Mouse (Mus musculus) small intestine, adult 2 months (tissue): Measurements from ENCODE around the gene Lsm2. TPM values are rescaled to one million over a fixed set of nuclear protein-coding genes. Genes with fewer than 3 reads are reported as not detected.

ENCODE experiments used
- H3K27ac ChIP-seq: fragments of 200-500 bp; 2 replicates; pipeline ENCODE4 v1.5.1; 2012; ENCODE audit warnings: low read depth, low read length, control low read depth, inconsistent platforms; ENCODE audit not compliant: insufficient read depth
- H3K27me3 ChIP-seq: fragments of 200-500 bp; 2 replicates; pipeline ENCODE4 v1.6.1; 2012; ENCODE audit warnings: mild to moderate bottlenecking, moderate library complexity, low read length, inconsistent platforms; ENCODE audit not compliant: control insufficient read depth, insufficient read depth
- H3K36me3 ChIP-seq: fragments of 200-500 bp; 2 replicates; pipeline ENCODE4 v1.6.1; 2012; ENCODE audit warnings: mild to moderate bottlenecking, low read length, control low read depth, inconsistent platforms; ENCODE audit not compliant: control insufficient read depth, insufficient read depth
- H3K4me1 ChIP-seq: fragments of 200-500 bp; 2 replicates; pipeline ENCODE4 v1.6.1; 2012; ENCODE audit warnings: low read length, inconsistent platforms, mixed read lengths; ENCODE audit not compliant: control insufficient read depth, insufficient read depth, insufficient read length
- H3K4me3 ChIP-seq: fragments of 200-500 bp; 2 replicates; pipeline ENCODE4 v1.5.1; 2012; ENCODE audit warnings: low read depth, mild to moderate bottlenecking, control low read depth, inconsistent platforms, low read length, moderate library complexity
- CTCF ChIP-seq: fragments of 200-500 bp; IDR thresholded peaks from 2 replicates; pipeline ENCODE4 v1.5.1; 2012; ENCODE audit warnings: low read depth, mild to moderate bottlenecking, control low read depth, inconsistent platforms, low read length, moderate library complexity, mixed read lengths; ENCODE audit not compliant: insufficient replicate concordance, insufficient read length; ENCODE audit errors: extremely low read depth
- POLR2A ChIP-seq: fragments of 200-500 bp; IDR thresholded peaks from 2 replicates; pipeline ENCODE4 v1.6.1; 2012; ENCODE audit warnings: low read depth, mild to moderate bottlenecking, control low read depth, inconsistent platforms, low read length, moderate library complexity
- WGBS: fragments of 180-500 bp; shearing (Covaris S2); methylation state at CpG from one replicate; pipeline ENCODE4 v1.1.7; 2018; 5-methylcytosine and 5-hydroxymethylcytosine counted together
- polyA plus RNA-seq: library from polyadenylated mRNA; depleted of rRNA; stranded (reverse); fragments of >200 nt; gene quantifications from 2 replicates; pipeline ENCODE4 v1.2.3, GENCODE M21; 2012

Gene Lsm2
- polyA plus RNA-seq, 1 experiment = 82.1 TPM

DNA sequence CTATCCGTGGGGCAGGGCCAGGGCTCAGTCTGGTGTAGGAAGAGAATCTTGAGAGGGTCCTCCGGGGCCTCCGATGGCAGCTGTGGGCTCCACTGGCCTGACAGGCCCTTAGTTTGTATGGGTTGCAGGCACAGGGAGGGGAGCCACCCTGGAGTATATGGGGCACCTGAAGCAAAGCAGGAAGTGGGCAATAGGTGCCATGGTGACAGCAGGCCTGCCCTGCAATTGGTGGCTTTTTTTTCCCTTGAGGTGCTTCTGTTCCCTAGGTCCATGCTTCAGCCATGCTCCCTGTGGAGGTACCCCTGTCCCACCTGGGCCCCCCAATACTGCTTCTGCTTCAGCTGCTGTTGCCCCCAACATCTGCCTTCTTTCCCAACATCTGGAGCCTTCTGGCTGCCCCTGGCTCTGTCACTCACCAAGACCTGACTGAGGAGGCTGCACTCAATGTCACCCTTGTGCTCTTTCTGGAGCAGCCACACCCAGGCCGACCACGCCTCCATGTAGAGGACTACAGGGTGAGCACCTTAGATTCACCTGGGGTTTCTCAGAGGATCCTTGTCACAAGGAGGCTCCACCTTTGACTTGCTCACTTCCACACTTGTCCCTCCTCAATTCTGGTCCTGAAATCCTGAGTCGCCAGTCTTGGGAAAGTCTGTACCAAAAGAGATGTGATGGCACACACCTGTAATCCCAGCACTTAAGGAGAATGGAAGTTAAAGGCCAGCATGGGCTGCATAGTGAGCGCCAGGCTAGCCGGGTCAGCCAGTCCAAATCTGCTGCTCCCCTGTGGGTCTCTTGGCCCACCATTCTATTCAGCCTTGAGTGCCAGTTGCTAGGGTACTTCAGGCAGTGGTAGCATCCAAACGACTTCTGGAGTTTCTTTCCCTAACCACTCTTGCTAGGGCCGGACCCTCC is 35.4 kb downstream of the Lsm2 start:
- no peaks in the 10 kb centered on the region for H3K27me3 ChIP-seq
- TF ChIP-seq CTCF (no peak), POLR2A (no peak)
- peaks cover 38% of the 10 kb centered on the region for H3K36me3 ChIP-seq
- 69% methylated on average over 10 of the region's 10 CpGs for WGBS
- peaks cover 26% of the 10 kb centered on the region for H3K4me1 ChIP-seq
- no peak overlapping the region for H3K27ac ChIP-seq
- no peak overlapping the region for H3K4me3 ChIP-seq

DNA sequence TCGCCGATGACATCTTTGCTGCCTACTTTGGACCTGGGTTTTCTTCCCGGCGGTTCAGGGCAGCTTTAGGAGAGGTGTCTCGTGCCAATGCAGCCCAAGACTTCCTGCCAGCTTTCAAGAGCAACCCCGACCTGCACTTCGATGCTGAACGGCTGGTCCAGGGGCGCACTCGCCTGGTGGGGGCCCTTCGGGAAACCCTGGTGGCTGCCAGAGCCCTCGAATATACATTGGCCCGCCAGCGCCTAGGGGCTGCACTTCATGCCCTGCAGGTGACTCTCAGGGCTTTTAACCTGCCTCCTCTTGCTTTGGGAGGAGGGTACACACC is 36.0 kb downstream of the Lsm2 start:
- Histone ChIP-seq H3K27me3 (no peaks in the 10 kb centered on the region), H3K4me1 (peaks cover 29% of the 10 kb centered on the region), H3K27ac (no peak overlapping the region), H3K4me3 (no peak overlapping the region), H3K36me3 (peaks cover 32% of the 10 kb centered on the region)
- TF ChIP-seq POLR2A (no peak), CTCF (no peak)
- WGBS = 80% methylated on average over 14 of the region's 14 CpGs

DNA sequence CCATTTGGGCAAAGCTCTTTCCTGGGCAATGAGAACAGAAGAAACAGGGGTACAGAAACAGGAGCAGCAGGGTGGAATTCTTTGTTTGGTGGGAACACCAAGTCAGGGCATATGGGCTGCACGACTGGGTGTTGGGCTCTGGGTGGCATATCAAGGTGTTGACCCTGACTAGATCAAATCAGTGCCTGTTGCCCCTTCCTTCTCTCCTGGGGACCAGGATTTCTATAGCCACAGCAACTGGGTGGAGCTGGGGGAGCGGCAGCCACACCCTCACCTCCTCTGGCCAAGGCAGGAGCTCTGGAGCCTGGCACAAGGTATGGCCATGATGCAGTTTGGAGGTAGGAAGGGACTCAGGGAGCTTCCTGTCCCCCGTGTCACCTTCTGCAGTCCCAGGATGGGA is 36.5 kb downstream of the Lsm2 start:
- Histone ChIP-seq H3K4me3 (no peak overlapping the region), H3K27ac (no peak overlapping the region), H3K27me3 (no peaks in the 10 kb centered on the region), H3K36me3 (peaks cover 27% of the 10 kb centered on the region), H3K4me1 (peaks cover 31% of the 10 kb centered on the region)
- no peak for TF ChIP-seq POLR2A
- no peak for TF ChIP-seq CTCF
- WGBS = 59% methylated on average over 3 of the region's 3 CpGs

DNA sequence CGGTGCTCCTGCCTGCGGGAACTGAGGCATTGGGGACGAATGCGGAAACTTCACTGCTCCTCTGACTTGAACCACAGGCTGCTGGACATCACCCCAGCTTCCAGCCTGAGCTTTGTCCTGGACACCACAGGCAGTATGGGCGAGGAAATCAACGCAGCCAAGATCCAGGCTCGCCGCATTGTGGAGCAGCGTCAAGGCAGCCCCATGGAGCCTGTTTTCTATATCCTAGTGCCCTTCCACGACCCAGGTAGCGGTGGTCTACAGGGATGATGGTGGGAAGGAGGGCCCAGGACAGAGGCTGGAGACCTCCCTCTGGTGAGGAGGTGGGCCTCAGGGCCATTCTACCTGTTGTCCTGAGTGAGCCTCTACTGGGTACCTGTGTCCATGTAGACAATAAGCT is 38.2 kb downstream of the Lsm2 start:
- TF ChIP-seq POLR2A (no peak), CTCF (no peak)
- no peak overlapping the region for H3K4me3 ChIP-seq
- H3K36me3 ChIP-seq = peaks cover 11% of the 10 kb centered on the region
- 87% methylated on average over 11 of the region's 11 CpGs for WGBS
- no peaks in the 10 kb centered on the region for H3K27me3 ChIP-seq
- H3K4me1 ChIP-seq = peaks cover 46% of the 10 kb centered on the region
- no peak overlapping the region for H3K27ac ChIP-seq

DNA sequence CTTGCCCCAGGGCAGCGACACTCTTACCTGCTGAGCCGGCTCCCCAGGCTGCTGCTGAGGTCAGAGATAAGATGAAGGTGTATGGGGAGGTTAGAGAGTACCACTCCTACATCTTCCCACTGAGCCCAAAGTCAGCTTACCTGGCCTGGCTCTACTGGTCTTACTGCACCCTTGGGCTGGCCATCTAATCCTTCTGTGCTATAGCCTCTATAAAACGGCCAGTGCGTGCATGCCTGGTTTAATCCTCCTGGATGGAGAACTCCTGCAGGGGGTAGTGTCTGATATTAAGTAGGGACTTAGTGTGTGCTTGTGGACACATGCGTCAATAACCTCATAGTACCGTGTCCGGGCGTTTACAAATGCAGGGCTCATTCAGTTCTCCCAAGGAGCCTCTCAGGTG is 38.9 kb downstream of the Lsm2 start:
- peaks cover 46% of the 10 kb centered on the region for H3K4me1 ChIP-seq
- WGBS = 91% methylated on average over 8 of the region's 8 CpGs
- H3K27ac ChIP-seq = no peak overlapping the region

DNA sequence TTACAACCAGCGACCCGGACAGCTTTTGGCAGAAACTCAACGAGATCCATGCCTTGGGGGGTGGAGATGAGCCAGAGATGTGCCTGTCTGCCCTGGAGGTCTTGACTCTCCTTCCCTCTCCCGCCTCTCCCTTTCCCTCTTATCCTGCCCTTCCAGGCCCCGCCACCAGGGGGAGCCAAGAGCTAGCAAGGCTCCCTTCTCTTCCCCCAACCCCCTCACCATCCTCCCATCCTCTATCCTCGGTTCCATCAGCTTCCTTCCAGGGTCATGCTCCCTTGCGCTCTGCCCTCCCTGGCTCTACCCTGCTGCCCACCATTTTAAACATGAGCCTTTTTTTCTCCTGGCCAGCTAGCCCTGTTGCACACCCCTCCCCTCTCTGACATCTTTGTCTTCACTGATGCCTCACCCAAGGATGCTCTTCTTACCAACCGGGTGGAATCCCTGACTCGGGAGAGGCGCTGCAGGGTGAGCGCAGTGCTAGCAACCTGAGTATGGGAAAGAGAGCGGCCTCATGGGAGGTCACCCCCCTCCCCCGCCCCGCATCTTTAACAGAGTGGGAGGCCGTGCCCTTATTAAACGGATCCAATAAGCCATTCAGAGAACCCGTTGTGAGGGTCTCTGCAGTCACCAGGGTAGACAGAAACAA is 39.6 kb downstream of the Lsm2 start:
- H3K36me3 ChIP-seq = no peaks in the 10 kb centered on the region
- H3K4me3 ChIP-seq = no peak overlapping the region
- H3K27ac ChIP-seq = peak overlapping the region; percentile 55
- H3K27me3 ChIP-seq = no peaks in the 10 kb centered on the region
- TF ChIP-seq CTCF (peak; percentile 99), POLR2A (no peak)
- WGBS = 22% methylated on average over 17 of the region's 17 CpGs
- H3K4me1 ChIP-seq = peaks cover 43% of the 10 kb centered on the region

More for the DNA sequence above, 38.9 kb downstream of the Lsm2 start:
- peaks cover 6% of the 10 kb centered on the region for H3K36me3 ChIP-seq
- no peaks in the 10 kb centered on the region for H3K27me3 ChIP-seq
- no peak overlapping the region for H3K4me3 ChIP-seq
- TF ChIP-seq POLR2A (no peak), CTCF (no peak)

DNA sequence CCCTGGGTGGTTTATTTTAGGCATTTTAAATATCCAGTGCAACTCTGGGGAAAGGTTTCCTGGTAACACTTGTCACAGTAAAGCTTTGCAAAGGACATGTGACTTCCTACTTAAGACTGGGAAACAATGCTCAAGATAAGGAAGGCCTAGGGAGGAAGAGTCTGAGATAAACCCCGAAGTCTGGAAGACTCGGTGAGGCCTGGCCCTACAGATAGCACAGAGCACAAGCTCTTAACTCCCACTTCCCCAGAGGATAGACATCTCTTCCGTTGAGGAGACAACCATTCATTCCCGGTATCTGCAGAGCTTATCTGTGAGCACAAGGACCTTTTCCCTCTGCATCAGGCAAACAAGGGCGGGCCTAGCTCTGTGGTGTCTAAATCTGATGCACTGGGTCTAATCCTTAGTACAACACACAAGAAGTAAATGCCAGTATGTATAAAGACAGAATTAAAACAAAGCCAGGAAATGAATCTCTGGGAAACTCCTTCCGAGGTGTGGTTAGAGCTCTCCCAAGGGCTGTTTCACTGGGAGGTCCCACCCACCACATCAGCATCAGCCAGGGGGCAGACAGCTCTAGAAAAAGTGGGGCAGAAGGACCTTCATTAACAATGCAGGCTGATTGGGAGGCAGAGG is 40.3 kb downstream of the Lsm2 start:
- Histone ChIP-seq H3K4me1 (peaks cover 36% of the 10 kb centered on the region), H3K4me3 (no peak overlapping the region), H3K27ac (peak overlapping the region; percentile 55), H3K27me3 (no peaks in the 10 kb centered on the region), H3K36me3 (no peaks in the 10 kb centered on the region)
- WGBS = 35% methylated on average over 6 of the region's 6 CpGs
- TF ChIP-seq POLR2A = no peak
- no peak for TF ChIP-seq CTCF
